Mouse (Mus musculus) lung, postnatal 0 days (tissue): ENCODE measurements around the gene Khk.

Source experiments
- CTCF ChIP-seq: IDR thresholded peaks from 2 replicates; pipeline ENCODE4 v1.5.1; 2016; ENCODE audit warnings: antibody characterized with exemption, mild to moderate bottlenecking
- EP300 ChIP-seq: IDR thresholded peaks from 2 replicates; pipeline ENCODE4 v1.6.1; 2016; ENCODE audit warnings: antibody characterized with exemption, mild to moderate bottlenecking, control low read depth

DNA sequence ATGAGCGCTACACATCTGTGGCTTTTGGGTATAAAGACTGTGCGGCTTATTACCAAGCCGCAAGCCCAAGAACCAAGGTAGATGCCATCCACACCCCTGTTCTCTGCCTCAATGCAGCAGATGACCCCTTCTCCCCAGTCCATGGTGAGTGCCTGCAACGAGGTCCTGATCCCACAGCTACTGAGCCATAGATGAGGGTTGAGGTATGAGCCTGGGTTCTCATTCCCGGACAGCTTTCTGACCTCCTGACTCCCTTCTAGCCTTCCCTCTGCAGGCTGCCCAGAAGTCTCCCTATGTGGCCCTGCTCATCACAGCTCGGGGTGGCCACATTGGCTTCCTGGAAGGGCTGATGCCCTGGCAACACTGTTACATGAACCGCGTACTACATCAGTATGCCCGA is 33.3 kb downstream of the Khk start:
- TF ChIP-seq CTCF (no peak), EP300 (no peak)
